Mouse (Mus musculus): ENCODE measurements at regions not wholly inside any gene's neighbourhood (a gene's known extent, or its start where the extent isn't known, plus 50 kb on each side); places are given as distances from the start of the nearest gene placed in this dataset.

- Histone ChIP-seq H3K4me1 (ENCODE audit: control insufficient read depth, insufficient read depth, low read length) (no peaks in the 10 kb centered on the region), H3K9ac (ENCODE audit: low read depth, low read length) (no peak overlapping the region), H3K27me3 (ENCODE audit: control insufficient read depth, insufficient read depth, low read length) (no peaks in the 10 kb centered on the region; the same call in 1 of the 2 replicates), H3K4me3 (ENCODE audit: insufficient read depth, low read depth, low read length) (no peak overlapping the region), H3K27ac (replicated peaks; ENCODE audit: insufficient read depth, low read depth, low read length) (no peak overlapping the region), H3K36me3 (ENCODE audit: control insufficient read depth, insufficient read depth, low read length) (no peaks in the 10 kb centered on the region), H3K79me2 (ENCODE audit: control insufficient read depth, insufficient read depth, low read length) (no peaks in the 10 kb centered on the region)
- no peak for TF ChIP-seq CTCF (IDR thresholded peaks at IDR 0.05; ENCODE audit: low read depth, low read length)
- TF ChIP-seq POLR2A (IDR thresholded peaks at IDR 0.05; ENCODE audit: extremely low read depth, insufficient read depth, low read length), result no peak
- 81% methylated on average over 10 of the region's 10 CpGs for whole genome bisulfite sequencing
- DNase-seq (ENCODE audit: extremely low read depth, low read depth, low spot score), result no peak
These were observed 337.2 kb upstream of the Clint1 start for GRCm38 (mm10) chr11:45514415-45515271.

- H3K4me1 ChIP-seq (ENCODE audit: control insufficient read depth, insufficient read depth, low read length), result no peaks in the 10 kb centered on the region
- no peak overlapping the region for H3K4me3 ChIP-seq (ENCODE audit: insufficient read depth, low read depth, low read length)
- H3K9ac ChIP-seq (ENCODE audit: low read depth, low read length), result no peak overlapping the region
- TF ChIP-seq POLR2A (IDR thresholded peaks at IDR 0.05; ENCODE audit: extremely low read depth, insufficient read depth, low read length) (no peak), CTCF (IDR thresholded peaks at IDR 0.05; ENCODE audit: low read depth, low read length) (no peak)
- no peaks in the 10 kb centered on the region for H3K79me2 ChIP-seq (ENCODE audit: control insufficient read depth, insufficient read depth, low read length)
- 82% methylated on average over 6 of the region's 6 CpGs for WGBS
- no peaks in the 10 kb centered on the region for H3K36me3 ChIP-seq (ENCODE audit: control insufficient read depth, insufficient read depth, low read length)
- no peak overlapping the region for H3K27ac ChIP-seq (replicated peaks; ENCODE audit: insufficient read depth, low read depth, low read length)
- no peak for DNase-seq (ENCODE audit: extremely low read depth, low read depth, low spot score)
- no peaks in the 10 kb centered on the region for H3K27me3 ChIP-seq (ENCODE audit: control insufficient read depth, insufficient read depth, low read length)
These were observed 327.1 kb upstream of the Clint1 start for GRCm38 (mm10) chr11:45524720-45525119.

GRCm38 (mm10) chr11:45531044-45531626 lies 320.7 kb upstream of the Clint1 start:
- Histone ChIP-seq H3K9ac (ENCODE audit: low read depth, low read length) (no peak overlapping the region), H3K79me2 (ENCODE audit: control insufficient read depth, insufficient read depth, low read length) (no peaks in the 10 kb centered on the region), H3K27ac (replicated peaks; ENCODE audit: insufficient read depth, low read depth, low read length) (no peak overlapping the region), H3K4me3 (ENCODE audit: insufficient read depth, low read depth, low read length) (no peak overlapping the region), H3K4me1 (ENCODE audit: control insufficient read depth, insufficient read depth, low read length) (no peaks in the 10 kb centered on the region), H3K27me3 (ENCODE audit: control insufficient read depth, insufficient read depth, low read length) (no peaks in the 10 kb centered on the region), H3K36me3 (ENCODE audit: control insufficient read depth, insufficient read depth, low read length) (no peaks in the 10 kb centered on the region)
- no peak for DNase-seq (ENCODE audit: extremely low read depth, low read depth, low spot score)
- TF ChIP-seq CTCF (IDR thresholded peaks at IDR 0.05; ENCODE audit: low read depth, low read length) (no peak), POLR2A (IDR thresholded peaks at IDR 0.05; ENCODE audit: extremely low read depth, insufficient read depth, low read length) (no peak)
- 94% methylated on average over 9 of the region's 9 CpGs for WGBS

GRCm38 (mm10) chr11:45533402-45534056 lies 318.3 kb upstream of the Clint1 start:
- Histone ChIP-seq H3K79me2 (ENCODE audit: control insufficient read depth, insufficient read depth, low read length) (no peaks in the 10 kb centered on the region), H3K9ac (ENCODE audit: low read depth, low read length) (no peak overlapping the region), H3K36me3 (ENCODE audit: control insufficient read depth, insufficient read depth, low read length) (no peaks in the 10 kb centered on the region), H3K27ac (replicated peaks; ENCODE audit: insufficient read depth, low read depth, low read length) (no peak overlapping the region), H3K4me3 (ENCODE audit: insufficient read depth, low read depth, low read length) (no peak overlapping the region), H3K27me3 (ENCODE audit: control insufficient read depth, insufficient read depth, low read length) (no peaks in the 10 kb centered on the region), H3K4me1 (ENCODE audit: control insufficient read depth, insufficient read depth, low read length) (no peaks in the 10 kb centered on the region)
- TF ChIP-seq POLR2A (IDR thresholded peaks at IDR 0.05; ENCODE audit: extremely low read depth, insufficient read depth, low read length), result no peak
- peak; percentile 62 for TF ChIP-seq CTCF (IDR thresholded peaks at IDR 0.05; ENCODE audit: low read depth, low read length)
- WGBS, result 38% methylated on average over 7 of the region's 7 CpGs
- peak; percentile 29 for DNase-seq (ENCODE audit: extremely low read depth, low read depth, low spot score)

GRCm38 (mm10) chr11:45535501-45536025 lies 316.3 kb upstream of the Clint1 start:
- Histone ChIP-seq H3K9ac (ENCODE audit: low read depth, low read length) (no peak overlapping the region), H3K79me2 (ENCODE audit: control insufficient read depth, insufficient read depth, low read length) (no peaks in the 10 kb centered on the region), H3K27me3 (ENCODE audit: control insufficient read depth, insufficient read depth, low read length) (no peaks in the 10 kb centered on the region), H3K36me3 (ENCODE audit: control insufficient read depth, insufficient read depth, low read length) (no peaks in the 10 kb centered on the region), H3K27ac (replicated peaks; ENCODE audit: insufficient read depth, low read depth, low read length) (no peak overlapping the region), H3K4me3 (ENCODE audit: insufficient read depth, low read depth, low read length) (no peak overlapping the region), H3K4me1 (ENCODE audit: control insufficient read depth, insufficient read depth, low read length) (no peaks in the 10 kb centered on the region)
- no peak for DNase-seq (ENCODE audit: extremely low read depth, low read depth, low spot score)
- WGBS, result 74% methylated on average over 8 of the region's 8 CpGs
- no peak for TF ChIP-seq POLR2A (IDR thresholded peaks at IDR 0.05; ENCODE audit: extremely low read depth, insufficient read depth, low read length)
- no peak for TF ChIP-seq CTCF (IDR thresholded peaks at IDR 0.05; ENCODE audit: low read depth, low read length)
